Mouse (Mus musculus) cerebellum, adult 9-11 months (tissue): ENCODE results near the gene Glod4.
A peak's percentile ranks its signal among the peaks of the same experiment; 100 is the strongest.

Experiments
- DNase-seq: peaks from one replicate; pipeline ENCODE4 v3.0.0; 2022

Glod4 gene

GRCm38 (mm10) chr11:76196977-76197469 lies 46.5 kb downstream of the Glod4 start:
- DNase-seq: no peak

GRCm38 (mm10) chr11:76196275-76196976 lies 47.1 kb downstream of the Glod4 start:
- DNase-seq: no peak

- no peak for DNase-seq
Measured at GRCm38 (mm10) chr11:76186908-76187307, 56.6 kb downstream of the Glod4 start.

- DNase-seq: no peak
Measured at GRCm38 (mm10) chr11:76183745-76184144, 59.8 kb downstream of the Glod4 start.

DNA sequence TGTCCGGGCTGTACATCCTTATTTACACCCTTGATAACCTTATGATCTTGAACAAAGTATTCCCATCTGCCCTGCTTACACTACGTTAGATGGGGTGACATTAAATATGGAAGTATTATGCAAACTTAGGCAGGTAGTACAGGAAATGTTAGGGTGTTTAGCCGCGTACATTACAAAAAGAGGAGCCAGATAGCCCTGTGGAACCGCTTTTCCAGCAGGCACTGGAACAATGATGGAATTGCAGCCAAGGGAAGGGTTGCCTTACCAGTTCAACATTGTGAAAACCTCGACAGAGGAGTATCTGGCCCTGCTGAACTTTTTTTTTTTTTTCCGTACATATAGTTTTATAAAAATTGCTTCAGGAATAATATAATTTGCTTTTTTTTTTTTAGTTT lies 63.4 kb downstream of the Glod4 start:
- no peak for DNase-seq

- peak; percentile 89 for DNase-seq
Measured at GRCm38 (mm10) chr11:76179495-76180145, 63.9 kb downstream of the Glod4 start, which contains the start of the genes Vps53 and Fam57a. Gene Vps53 (minus strand): TSS chr11:76179647. Gene Fam57a (plus strand): TSS chr11:76179671.

- peak; percentile 40 for DNase-seq
Measured at GRCm38 (mm10) chr11:76178726-76179494, 64.6 kb downstream of the Glod4 start.

DNA sequence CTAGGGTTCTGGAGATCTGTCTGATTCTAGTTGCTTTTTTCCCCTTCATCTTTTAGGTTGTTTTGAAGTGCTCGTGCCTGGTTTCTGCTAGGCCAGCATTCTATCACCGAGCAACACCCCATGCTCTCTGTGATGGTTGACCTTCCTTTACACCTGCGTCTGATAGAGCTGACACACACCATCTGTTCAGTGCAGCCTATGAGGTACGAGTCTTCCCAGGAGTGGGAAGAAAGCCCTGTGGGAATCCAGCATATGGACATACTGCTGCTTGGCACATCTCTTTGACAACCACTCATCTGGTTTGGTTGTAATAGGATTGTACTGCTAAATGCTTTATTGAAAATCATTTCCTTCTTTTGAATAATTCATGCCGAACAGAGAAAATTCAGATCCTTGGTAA lies 73.3 kb downstream of the Glod4 start:
- peak; percentile 77 for DNase-seq

DNA sequence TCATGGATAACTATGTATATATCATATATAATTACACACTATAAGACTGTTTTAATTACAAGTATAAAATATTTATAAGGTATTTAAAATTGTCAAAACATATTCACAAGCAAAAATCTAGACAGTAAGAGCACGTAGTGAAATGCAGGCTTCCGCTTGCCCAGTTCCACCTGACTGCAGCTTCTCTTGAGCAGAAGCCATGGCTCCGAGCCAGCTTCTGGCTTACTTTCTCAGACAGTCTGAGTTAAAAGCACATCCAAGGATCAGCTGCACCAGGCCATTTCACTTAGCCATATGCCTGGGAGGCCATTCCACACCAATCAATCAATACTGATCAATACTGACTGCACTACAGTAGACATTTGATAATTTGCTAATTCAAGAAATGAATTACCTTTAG lies 74.5 kb downstream of the Glod4 start:
- DNase-seq: peak; percentile 43

DNA sequence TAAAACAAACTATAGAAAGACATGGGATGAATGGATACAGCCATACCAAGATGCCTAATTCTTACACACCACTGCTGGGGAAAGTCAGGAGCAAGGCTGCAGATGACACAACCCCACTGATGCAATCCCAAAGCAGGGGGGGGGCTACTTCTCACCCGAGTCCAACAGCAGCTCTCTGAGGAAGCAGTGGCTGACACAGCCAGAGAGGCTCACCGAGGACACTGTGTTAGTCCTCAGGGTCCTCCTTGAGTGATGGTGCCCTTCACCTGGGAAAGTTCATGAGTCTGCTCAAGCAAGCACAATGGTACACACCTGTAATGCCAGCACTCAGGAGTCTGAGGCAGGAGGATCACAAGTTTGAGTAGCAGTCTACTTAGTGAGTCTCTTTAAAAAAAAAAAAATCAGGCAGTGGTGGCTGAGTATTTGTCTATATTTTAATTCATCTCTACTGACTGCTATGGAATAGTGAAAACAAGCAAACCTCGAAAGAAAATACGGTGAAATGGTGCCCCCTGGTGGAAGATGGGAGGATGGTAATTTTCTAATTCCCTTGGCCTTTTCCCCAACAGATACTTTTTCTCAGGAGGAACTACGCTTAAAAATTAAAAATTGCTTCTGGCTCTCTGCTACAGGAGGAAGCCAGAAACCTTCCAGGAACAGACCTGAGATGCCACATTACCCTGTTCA lies 76.3 kb downstream of the Glod4 start:
- DNase-seq: peak; percentile 64

GRCm38 (mm10) chr11:76166657-76167056 lies 76.9 kb downstream of the Glod4 start:
- no peak for DNase-seq

- DNase-seq: no peak
Measured at GRCm38 (mm10) chr11:76160251-76160650, 83.3 kb downstream of the Glod4 start.

- no peak for DNase-seq
Measured at GRCm38 (mm10) chr11:76158375-76158774, 85.2 kb downstream of the Glod4 start.

GRCm38 (mm10) chr11:76154861-76155260 lies 88.7 kb downstream of the Glod4 start:
- no peak for DNase-seq

DNA sequence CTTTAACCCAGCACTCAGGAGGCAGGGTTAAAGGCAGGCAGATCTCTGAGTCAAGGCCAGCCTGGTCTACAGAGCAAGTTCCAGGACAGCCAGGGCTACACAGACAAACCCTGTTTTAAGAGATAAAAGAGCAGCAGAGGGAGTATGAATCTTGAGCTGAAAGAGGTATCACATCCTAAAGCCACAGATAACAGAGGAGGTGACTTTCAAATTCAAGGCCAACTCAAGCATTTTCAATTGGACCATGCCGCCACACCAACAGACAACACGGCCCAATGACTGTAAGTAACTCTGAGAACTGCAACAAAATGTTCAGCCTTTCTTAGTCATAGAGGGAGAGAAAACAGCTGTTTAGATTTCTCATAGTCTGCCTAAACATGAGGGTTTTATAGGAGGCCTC lies 89.3 kb downstream of the Glod4 start:
- no peak for DNase-seq

DNA sequence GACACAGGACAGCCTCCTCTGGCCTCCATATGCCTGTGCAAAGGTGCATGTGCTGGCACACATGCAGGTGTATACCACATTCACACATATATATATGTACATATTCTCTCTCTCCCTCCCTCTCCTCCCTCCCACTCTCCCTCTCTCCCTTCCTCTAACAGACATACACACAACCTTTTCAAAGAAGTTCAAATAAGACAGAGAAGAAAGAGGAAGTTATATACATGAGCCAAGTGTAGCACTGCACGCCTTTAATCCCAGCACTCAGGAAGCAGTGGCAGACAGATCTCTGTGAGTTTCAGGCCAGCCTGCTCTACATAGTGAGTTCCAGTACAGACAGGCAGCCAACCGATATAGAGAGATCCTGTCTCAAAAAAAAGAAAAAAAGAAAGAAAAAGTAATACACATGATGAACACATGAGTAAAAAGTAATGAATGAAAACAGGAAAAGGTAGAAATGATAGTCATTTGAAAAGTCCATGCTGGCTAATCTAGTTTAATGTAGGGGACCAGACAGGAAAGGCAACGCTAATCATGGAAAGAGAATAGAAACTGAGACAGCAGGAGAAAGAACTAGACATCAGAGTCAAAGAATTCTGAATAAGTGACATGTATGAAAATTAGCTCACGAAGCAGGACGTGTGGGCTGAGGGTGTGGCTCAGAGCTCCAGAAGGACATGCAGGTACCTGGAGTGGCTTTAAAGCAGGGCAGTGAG lies 90.1 kb downstream of the Glod4 start:
- DNase-seq: no peak

- no peak for DNase-seq
Measured at GRCm38 (mm10) chr11:76150980-76151379, 92.5 kb downstream of the Glod4 start.

DNA sequence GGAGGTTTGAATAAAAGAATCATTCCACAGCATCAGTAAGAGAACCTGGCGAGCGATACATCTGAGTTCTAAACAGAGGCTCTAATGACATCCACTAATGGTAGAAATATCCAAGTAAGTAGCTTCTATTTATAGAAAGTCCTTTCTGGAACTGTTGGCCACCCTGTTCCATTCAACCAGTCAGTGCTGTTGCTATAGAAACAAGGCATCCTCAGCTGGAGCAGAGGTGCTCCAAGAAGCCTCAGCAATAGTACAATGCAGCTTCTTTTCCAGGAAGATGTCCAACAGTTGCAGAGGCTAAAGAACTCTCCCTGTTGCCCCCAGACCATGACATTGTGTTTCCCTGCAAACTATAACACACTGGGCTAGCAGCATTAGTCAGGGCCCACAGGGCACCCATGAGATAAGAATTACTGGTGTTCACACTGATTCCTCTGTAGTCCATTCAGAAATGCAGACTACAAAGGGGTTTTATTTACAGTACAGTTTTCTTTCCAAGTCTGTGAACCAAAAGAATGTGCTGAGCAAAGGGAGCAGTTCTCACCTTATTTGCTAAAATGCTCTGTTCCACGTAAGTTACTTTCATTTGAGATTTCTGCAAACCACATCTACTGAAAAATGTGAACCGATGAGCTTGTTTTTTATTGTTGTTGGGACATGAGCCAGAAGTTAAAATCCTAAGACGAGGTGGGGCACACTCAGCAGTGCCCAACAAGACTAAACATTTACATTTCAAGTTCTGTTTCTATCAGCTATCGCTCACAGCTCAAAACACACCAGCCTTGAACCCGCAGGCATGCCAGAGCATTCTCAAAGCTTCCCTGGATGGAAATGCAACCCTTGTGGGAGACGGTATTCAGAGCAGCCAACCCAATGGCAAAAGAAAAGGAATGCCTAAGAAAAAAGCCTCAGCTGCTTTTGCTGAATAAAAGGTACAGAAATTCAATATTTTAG lies 95.2 kb downstream of the Glod4 start:
- no peak for DNase-seq

- peak; percentile 26 for DNase-seq
Measured at GRCm38 (mm10) chr11:76146187-76147010, 97.1 kb downstream of the Glod4 start.

GRCm38 (mm10) chr11:76145169-76145568 lies 98.4 kb downstream of the Glod4 start:
- DNase-seq: no peak
